In the genomic region with DNA sequence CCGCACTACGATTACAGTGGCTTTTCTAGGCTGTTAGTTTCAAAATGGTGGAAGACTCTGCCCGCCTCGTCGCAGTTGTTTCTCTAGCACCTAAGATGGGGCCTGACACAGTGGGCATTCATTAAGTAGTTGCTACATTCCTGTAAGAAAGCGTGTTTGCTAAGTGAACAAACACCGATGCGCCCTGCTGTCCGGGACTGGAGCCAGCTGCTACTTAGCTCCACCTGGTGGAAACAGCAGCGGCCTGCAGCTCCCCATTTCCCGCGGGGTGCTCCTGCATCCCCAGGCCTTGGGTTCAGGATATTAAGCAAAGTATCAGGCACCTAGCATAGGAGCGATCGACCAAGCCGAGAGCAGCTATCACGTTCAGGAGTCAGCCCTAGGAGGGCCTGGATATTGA, we compare ENCODE assay signal across 8 mouse cellular contexts. TPM values are rescaled to one million over a fixed set of nuclear protein-coding genes. Genes with fewer than 3 reads are reported as not detected.
A peak's percentile ranks its signal among the peaks of the same experiment; 100 is the strongest.
DNase-seq lines count a peak whose midpoint lies in the region; ATAC-seq and TF ChIP-seq lines count a peak whose summit lies in the region.

No protein-coding gene starts in this region.

- no peak overlapping the region for H3K9ac ChIP-seq in intestine, postnatal 0 days (ENCODE audit: low read depth, low read length)
- peak overlapping the region; percentile 43 for H3K9ac ChIP-seq in limb, embryonic 13.5 days
- no peak overlapping the region for H3K9ac ChIP-seq in midbrain, embryonic 15.5 days

- ATAC-seq in frontal cortex, adult (ENCODE audit: low TSS enrichment): no peak
- peak; percentile 36 for ATAC-seq in granulocyte monocyte progenitor cell, adult 5-6 weeks (replicated peaks; ENCODE audit: poor library complexity, severe bottlenecking)
- no peak for ATAC-seq in intestine, postnatal 0 days
- no peak for ATAC-seq in limb, embryonic 13.5 days (ENCODE audit: low FRiP score, low read depth)
- no peak for ATAC-seq in midbrain, embryonic 15.5 days (replicated peaks)

- H3K27ac ChIP-seq in intestine, postnatal 0 days (ENCODE audit: low read depth, low read length): no peak overlapping the region
- H3K27ac ChIP-seq in limb, embryonic 13.5 days: no peak overlapping the region
- no peak overlapping the region for H3K27ac ChIP-seq in midbrain, embryonic 15.5 days

- H3K9me3 ChIP-seq in intestine, postnatal 0 days (ENCODE audit: control insufficient read depth): no peaks in the 10 kb centered on the region
- H3K9me3 ChIP-seq in limb, embryonic 13.5 days: no peaks in the 10 kb centered on the region
- no peaks in the 10 kb centered on the region for H3K9me3 ChIP-seq in midbrain, embryonic 15.5 days

- WGBS in intestine, postnatal 0 days: 10% methylated on average over 16 of the region's 16 CpGs
- 9% methylated on average over 16 of the region's 16 CpGs for WGBS in limb, embryonic 13.5 days
- WGBS in midbrain, embryonic 15.5 days: 10% methylated on average over 16 of the region's 16 CpGs

- H3K36me3 ChIP-seq in intestine, postnatal 0 days (ENCODE audit: control insufficient read depth, insufficient read depth): peaks cover 13% of the 10 kb centered on the region
- H3K36me3 ChIP-seq in limb, embryonic 13.5 days: peaks cover 11% of the 10 kb centered on the region
- H3K36me3 ChIP-seq in midbrain, embryonic 15.5 days (replicated peaks): peaks cover 5% of the 10 kb centered on the region

- no peak overlapping the region for H3K4me3 ChIP-seq in intestine, postnatal 0 days (ENCODE audit: low read depth, low read length)
- H3K4me3 ChIP-seq in limb, embryonic 13.5 days: peak overlapping the region; percentile 30
- H3K4me3 ChIP-seq in midbrain, embryonic 15.5 days: 0 out of 2 replicates have a peak overlapping the region, but pooled peaks have one; percentile 14

- peak; percentile 96 for TF ChIP-seq CTCF in intestine, postnatal 0 days (IDR thresholded peaks at IDR 0.05; ENCODE audit: low read depth)

- H3K4me1 ChIP-seq in intestine, postnatal 0 days (replicated peaks; ENCODE audit: control insufficient read depth, insufficient read depth, low read length): no peaks in the 10 kb centered on the region; the same call in 1 of the 2 replicates
- H3K4me1 ChIP-seq in limb, embryonic 13.5 days: peaks cover 20% of the 10 kb centered on the region
- H3K4me1 ChIP-seq in midbrain, embryonic 15.5 days: peaks cover 28% of the 10 kb centered on the region

- peak overlapping the region; percentile 72 for H3K4me2 ChIP-seq in intestine, postnatal 0 days (replicated peaks; ENCODE audit: low read depth)
- peak overlapping the region; percentile 70 for H3K4me2 ChIP-seq in limb, embryonic 13.5 days (replicated peaks)
- peak overlapping the region; percentile 36 for H3K4me2 ChIP-seq in midbrain, embryonic 15.5 days

- peak; percentile 36 to 83 for DNase-seq in frontal cortex, adult 2 months (ENCODE audit: extremely low spot score in 1 of 2, low spot score in 1 of 2)
- peak; percentile 55 for DNase-seq in embryo, embryonic 11.5 days (ENCODE audit: low read depth, low spot score)
- peak; percentile 46 to 65 for DNase-seq in spleen, adult 18-20 months

- no peaks in the 10 kb centered on the region for H3K27me3 ChIP-seq in intestine, postnatal 0 days (replicated peaks; ENCODE audit: control insufficient read depth, insufficient read depth, low read length)
- peaks cover 15% of the 10 kb centered on the region for H3K27me3 ChIP-seq in limb, embryonic 13.5 days
- no peaks in the 10 kb centered on the region for H3K27me3 ChIP-seq in midbrain, embryonic 15.5 days (replicated peaks)

RNA-seq across cellular contexts. Expression of gene Dazap2, which starts 1.6 kb away (rescaled TPM):
- 210 and 220 TPM in 2 replicates for polyA plus RNA-seq in frontal cortex, adult 2 months (2012; rRNA removed)
- 252 and 291 TPM in 2 replicates for total RNA-seq in granulocyte monocyte progenitor cell, adult 5-6 weeks (2014; fragmentation: Nextera tagmentation)
- total RNA-seq in granulocyte monocyte progenitor cell, adult 5-6 weeks (2017): 155 and 168 TPM in 2 replicates
- polyA plus RNA-seq in intestine, postnatal 0 days (2015; fragmentation: Nextera tagmentation; extraction: Ambion mirVana): 354 and 373 TPM in 2 replicates
- 134 and 143 TPM in 2 replicates for polyA plus RNA-seq in limb, embryonic 13.5 days (2015; fragmentation: Nextera tagmentation; extraction: Ambion mirVana)
- polyA plus RNA-seq in midbrain, embryonic 15.5 days (2015; fragmentation: Nextera tagmentation; extraction: Ambion mirVana): 127 and 130 TPM in 2 replicates

RNA-seq across cellular contexts. Expression of gene Pou6f1, which starts 13.8 kb away (rescaled TPM):
- polyA plus RNA-seq in frontal cortex, adult 2 months (2012; rRNA removed): 101 and 105 TPM in 2 replicates
- not detected in 2 replicates for total RNA-seq in granulocyte monocyte progenitor cell, adult 5-6 weeks (2014; fragmentation: Nextera tagmentation)
- 0.46 TPM in 1 of 2 replicates, not detected in the other for total RNA-seq in granulocyte monocyte progenitor cell, adult 5-6 weeks (2017)
- polyA plus RNA-seq in intestine, postnatal 0 days (2015; fragmentation: Nextera tagmentation; extraction: Ambion mirVana): 3.0 and 4.3 TPM in 2 replicates
- 10.0 and 11.1 TPM in 2 replicates for polyA plus RNA-seq in limb, embryonic 13.5 days (2015; fragmentation: Nextera tagmentation; extraction: Ambion mirVana)
- polyA plus RNA-seq in midbrain, embryonic 15.5 days (2015; fragmentation: Nextera tagmentation; extraction: Ambion mirVana): 43.0 and 43.4 TPM in 2 replicates

RNA-seq across cellular contexts. Expression of gene Smagp, which starts 23.2 kb away (rescaled TPM):
- polyA plus RNA-seq in frontal cortex, adult 2 months (2012; rRNA removed): 4.5 and 5.3 TPM in 2 replicates
- total RNA-seq in granulocyte monocyte progenitor cell, adult 5-6 weeks (2014; fragmentation: Nextera tagmentation): 5.4 and 6.1 TPM in 2 replicates
- total RNA-seq in granulocyte monocyte progenitor cell, adult 5-6 weeks (2017): not detected in 2 replicates
- polyA plus RNA-seq in intestine, postnatal 0 days (2015; fragmentation: Nextera tagmentation; extraction: Ambion mirVana): 77.1 and 88.6 TPM in 2 replicates
- polyA plus RNA-seq in limb, embryonic 13.5 days (2015; fragmentation: Nextera tagmentation; extraction: Ambion mirVana): 8.5 and 9.8 TPM in 2 replicates
- 4.0 and 4.9 TPM in 2 replicates for polyA plus RNA-seq in midbrain, embryonic 15.5 days (2015; fragmentation: Nextera tagmentation; extraction: Ambion mirVana)

RNA-seq across cellular contexts. Expression of gene Bin2, which starts 55.8 kb away (rescaled TPM):
- 7.1 and 8.2 TPM in 2 replicates for polyA plus RNA-seq in frontal cortex, adult 2 months (2012; rRNA removed)
- 114 TPM in 2 replicates for total RNA-seq in granulocyte monocyte progenitor cell, adult 5-6 weeks (2014; fragmentation: Nextera tagmentation)
- total RNA-seq in granulocyte monocyte progenitor cell, adult 5-6 weeks (2017): 98.3 and 98.8 TPM in 2 replicates
- polyA plus RNA-seq in intestine, postnatal 0 days (2015; fragmentation: Nextera tagmentation; extraction: Ambion mirVana): 5.8 and 7.3 TPM in 2 replicates
- polyA plus RNA-seq in limb, embryonic 13.5 days (2015; fragmentation: Nextera tagmentation; extraction: Ambion mirVana): 2.1 and 2.4 TPM in 2 replicates
- polyA plus RNA-seq in midbrain, embryonic 15.5 days (2015; fragmentation: Nextera tagmentation; extraction: Ambion mirVana): 0.96 and 1.0 TPM in 2 replicates
